Mouse (Mus musculus) myocyte (in vitro differentiated cells): ENCODE results near the gene Slc12a3.

Source experiments
- E2F4 ChIP-seq: IDR thresholded peaks from one replicate; pipeline ENCODE4 v1.6.1; 2011; ENCODE audit warnings: mild to moderate bottlenecking, control low read depth, moderate library complexity; ENCODE audit not compliant: insufficient read depth
- MAX ChIP-seq: IDR thresholded peaks from one replicate; pipeline ENCODE4 v1.6.1; 2011; ENCODE audit warnings: low read depth, mild to moderate bottlenecking, control low read depth
- MYOD1 ChIP-seq, 3 experiments: IDR thresholded peaks; one replicate each; pipeline ENCODE4 v1.6.1; 2011; ENCODE audit warnings: control low read depth in 2 of 3, low read depth in 2 of 3, mild to moderate bottlenecking in 2 of 3, moderate library complexity in 1 of 3; ENCODE audit not compliant: insufficient read length in 2 of 3, control insufficient read depth in 1 of 3
- MYOG ChIP-seq, 3 experiments: IDR thresholded peaks; one replicate each; pipeline ENCODE4 v1.6.1; 2011; ENCODE audit warnings: control low read depth in 2 of 3, low read depth in 2 of 3, mild to moderate bottlenecking in 2 of 3; ENCODE audit not compliant: insufficient read length in 2 of 3, control insufficient read depth in 1 of 3, insufficient read depth in 1 of 3
- POLR2A ChIP-seq: IDR thresholded peaks from one replicate; pipeline ENCODE4 v1.6.1; 2011; ENCODE audit warnings: low read depth, mild to moderate bottlenecking, control low read depth, moderate library complexity; ENCODE audit not compliant: insufficient read length
- POLR2AphosphoS2 ChIP-seq: IDR thresholded peaks from one replicate; pipeline ENCODE4 v1.6.1; 2011; ENCODE audit warnings: low read depth, control low read depth; ENCODE audit not compliant: insufficient read length
- TCF12 ChIP-seq: IDR thresholded peaks from one replicate; pipeline ENCODE4 v1.6.1; 2011; ENCODE audit warnings: mild to moderate bottlenecking, control low read depth; ENCODE audit not compliant: poor library complexity, insufficient read depth, severe bottlenecking
- USF1 ChIP-seq: IDR thresholded peaks from one replicate; pipeline ENCODE4 v1.6.1; 2011; ENCODE audit warnings: low read depth, mild to moderate bottlenecking, control low read depth, moderate library complexity

DNA sequence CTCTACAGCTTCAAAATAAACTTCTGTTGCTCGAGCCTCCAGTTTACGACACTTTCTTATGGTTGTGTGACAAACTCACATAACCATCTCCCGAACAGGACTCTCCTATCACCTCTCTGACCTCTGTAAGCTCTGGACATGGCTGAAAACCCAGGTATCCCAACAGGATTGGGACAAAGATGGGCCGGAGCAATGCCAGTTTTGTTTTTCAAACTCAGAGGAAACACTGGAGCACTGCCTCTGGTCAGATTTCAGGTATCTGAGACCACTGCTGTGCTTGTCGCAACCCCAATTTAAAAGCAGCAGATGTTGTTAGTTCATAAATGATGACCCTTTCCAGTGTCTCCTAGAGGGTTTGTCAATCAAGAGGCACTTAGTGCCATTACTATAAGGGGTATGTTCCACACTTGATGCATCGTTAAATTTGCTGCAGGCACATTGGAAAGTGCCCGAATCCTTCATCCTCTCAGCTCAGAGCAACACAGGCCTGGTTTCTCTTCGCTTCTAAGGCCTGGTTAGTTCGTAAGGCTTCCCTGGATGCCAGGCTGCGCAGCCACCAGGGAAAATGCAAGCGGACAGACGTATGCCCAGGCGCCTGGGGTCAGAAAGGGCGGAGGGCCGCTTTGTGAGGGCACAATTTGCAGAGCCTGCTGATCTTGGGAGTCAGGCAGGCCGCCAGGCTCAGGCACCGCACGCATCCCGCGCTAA is 56.7 kb downstream of the Slc12a3 start:
- no peak for TF ChIP-seq POLR2A
- no peak for TF ChIP-seq E2F4
- TF ChIP-seq USF1: no peak
- no peak for TF ChIP-seq TCF12
- no peak for TF ChIP-seq MAX
- TF ChIP-seq MYOG (IDR thresholded peaks at IDR 0.05; ENCODE audit: control insufficient read depth in 1 of 3, insufficient read depth in 1 of 3, insufficient read length in 2 of 3, low read depth in 2 of 3): no peak
- no peak for TF ChIP-seq MYOD1 (IDR thresholded peaks at IDR 0.05; ENCODE audit: control insufficient read depth in 1 of 3, insufficient read length in 2 of 3, low read depth in 2 of 3)
- TF ChIP-seq POLR2AphosphoS2: no peak
